Mouse (Mus musculus) MEL (cell line): ENCODE measurements around the gene Gm4792. TPM values are rescaled to one million over a fixed set of nuclear protein-coding genes. Genes with fewer than 3 reads are reported as not detected.

Experiments
- DNase-seq: peaks from one replicate; pipeline ENCODE4 v3.0.0; 2011; ENCODE audit warnings: low read depth, low spot score
- H3K27ac ChIP-seq: 2 replicates; pipeline ENCODE4 v1.5.1; 2012; ENCODE audit warnings: low read depth, mild to moderate bottlenecking, control low read depth, low read length, moderate library complexity; ENCODE audit not compliant: control insufficient read depth
- H3K27me3 ChIP-seq, 2 experiments: fragments of 150-350 bp in 1 of 2; sonication (generic) in 1 of 2; 2 replicates each; pipeline ENCODE4 v1.6.1; 2012; ENCODE audit warnings: low read length in 2 of 2, mild to moderate bottlenecking in 2 of 2, improper control_type of control experiment in 1 of 2, moderate library complexity in 1 of 2; ENCODE audit not compliant: insufficient read depth in 2 of 2, control insufficient read depth in 1 of 2
- H3K36me3 ChIP-seq, 2 experiments: 2 replicates each; pipeline ENCODE4 v1.6.1; 2012 to 2014; ENCODE audit warnings: low read length in 2 of 2, improper control_type of control experiment in 1 of 2, inconsistent platforms in 1 of 2, mild to moderate bottlenecking in 1 of 2; ENCODE audit not compliant: insufficient read depth in 2 of 2, control insufficient read depth in 1 of 2
- H3K4me1 ChIP-seq, 2 experiments: fragments of 150-350 bp in 1 of 2; sonication (generic) in 1 of 2; 2 replicates each; pipeline ENCODE4 v1.6.1; 2012; ENCODE audit warnings: low read length in 2 of 2, improper control_type of control experiment in 1 of 2, mild to moderate bottlenecking in 1 of 2; ENCODE audit not compliant: insufficient read depth in 2 of 2, control insufficient read depth in 1 of 2
- H3K4me3 ChIP-seq, 2 experiments: fragments of 150-350 bp in 1 of 2; sonication (generic) in 1 of 2; 2 replicates each; pipeline ENCODE4 v1.5.1; 2012; ENCODE audit warnings: low read depth in 2 of 2, low read length in 2 of 2, mild to moderate bottlenecking in 2 of 2, moderate library complexity in 2 of 2, control low read depth in 1 of 2, improper control_type of control experiment in 1 of 2; ENCODE audit not compliant: control insufficient read depth in 1 of 2, insufficient read depth in 1 of 2
- H3K79me2 ChIP-seq: 2 replicates; pipeline ENCODE4 v1.6.1; 2012; ENCODE audit warnings: mild to moderate bottlenecking, low read length, moderate library complexity; ENCODE audit not compliant: control insufficient read depth, poor library complexity, insufficient read depth
- H3K9ac ChIP-seq: 2 replicates; pipeline ENCODE4 v1.6.1; 2012; ENCODE audit warnings: low read depth, mild to moderate bottlenecking, control low read depth, low read length, moderate library complexity; ENCODE audit not compliant: control insufficient read depth, poor library complexity, severe bottlenecking
- H3K9me3 ChIP-seq: fragments of 150-350 bp; sonication (generic); replicated peaks from 2 replicates; pipeline ENCODE4 v1.6.1; 2012; ENCODE audit warnings: mild to moderate bottlenecking, low read length, improper control_type of control experiment, moderate library complexity; ENCODE audit not compliant: insufficient read depth
- E2F4 ChIP-seq: IDR thresholded peaks from 2 replicates; pipeline ENCODE4 v1.6.1; 2011; ENCODE audit warnings: low read depth, low read length, improper control_type of control experiment, borderline replicate concordance
- MAX ChIP-seq: IDR thresholded peaks from 2 replicates; pipeline ENCODE4 v1.6.1; 2011; ENCODE audit warnings: low read length, improper control_type of control experiment
- MXI1 ChIP-seq: IDR thresholded peaks from 2 replicates; pipeline ENCODE4 v1.6.1; 2011; ENCODE audit warnings: mild to moderate bottlenecking, low read depth, low read length, improper control_type of control experiment
- NELFE ChIP-seq: IDR thresholded peaks from 2 replicates; pipeline ENCODE4 v1.6.1; 2011; ENCODE audit warnings: low read depth, low read length, improper control_type of control experiment
- POLR2AphosphoS2 ChIP-seq: IDR thresholded peaks from 2 replicates; pipeline ENCODE4 v1.6.1; 2011; ENCODE audit warnings: low read length, improper control_type of control experiment
- RCOR1 ChIP-seq: IDR thresholded peaks from 2 replicates; pipeline ENCODE4 v1.6.1; 2012; ENCODE audit warnings: low read depth, mild to moderate bottlenecking, inconsistent platforms, low read length, improper control_type of control experiment
- TAL1 ChIP-seq: IDR thresholded peaks from 2 replicates; pipeline ENCODE4 v1.6.1; 2012; ENCODE audit warnings: mild to moderate bottlenecking, inconsistent platforms, low read length, moderate library complexity, mixed read lengths
- UBTF ChIP-seq: IDR thresholded peaks from 2 replicates; pipeline ENCODE4 v1.6.1; 2012; ENCODE audit warnings: low read depth, mild to moderate bottlenecking, inconsistent platforms, low read length, improper control_type of control experiment, moderate library complexity, borderline replicate concordance; ENCODE audit not compliant: insufficient read depth
- ZKSCAN1 ChIP-seq: IDR thresholded peaks from 2 replicates; pipeline ENCODE4 v1.6.1; 2012; ENCODE audit warnings: low read depth, mild to moderate bottlenecking, inconsistent platforms, low read length, improper control_type of control experiment, moderate library complexity
- polyA plus RNA-seq, 2 experiments: library from polyadenylated mRNA; stranded (reverse) in 1 of 2; unstranded in 1 of 2; fragments of >175 nt in 1 of 2; fragments of >200 nt in 1 of 2; gene quantifications; 2 replicates each; pipeline versions ENCODE4 v1.2.1 to v1.2.4; 2012; ENCODE audit warnings: low replicate concordance in 2 of 2, low read depth in 1 of 2; ENCODE audit not compliant: insufficient read length in 2 of 2, insufficient read depth in 1 of 2, missing spikeins in 1 of 2
- total RNA-seq: library from RNA; depleted of rRNA; stranded (reverse); fragments of 300-350 nt; gene quantifications from 2 replicates; pipeline ENCODE4 v1.2.3, GENCODE M21; 2012; rRNA removed

Gene Gm4792
- total and polyA plus RNA-seq, 3 experiments: not detected

DNA sequence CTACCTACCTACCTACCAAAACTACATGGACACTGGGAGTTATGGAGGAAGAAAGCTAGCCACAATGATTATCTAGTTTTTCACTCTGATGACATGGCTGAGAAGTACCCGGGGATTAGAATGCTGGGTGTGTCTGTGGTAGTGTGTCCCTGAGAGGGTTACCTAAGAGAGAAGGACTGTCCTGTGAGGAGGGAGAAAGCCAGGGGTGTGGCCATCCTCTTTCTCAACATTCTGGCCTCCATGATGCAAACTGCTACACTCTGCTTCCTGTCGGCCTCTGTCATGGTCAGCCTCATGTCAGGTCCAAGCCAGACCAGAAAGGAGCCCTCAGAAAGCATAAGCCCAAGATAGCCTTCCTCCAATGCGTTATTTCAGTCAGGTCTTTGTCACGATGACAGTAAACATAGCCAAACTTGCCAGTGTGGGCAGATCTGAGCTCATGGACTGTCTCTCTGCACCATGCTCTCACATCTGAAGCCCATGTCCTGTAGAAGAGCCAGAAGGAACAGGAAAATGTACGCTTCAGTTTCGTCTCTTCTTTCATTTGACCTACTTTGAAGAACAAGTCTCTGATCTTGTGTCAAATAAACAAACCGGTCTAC, 50.7 kb downstream of the Gm4792 start:
- no peaks in the 10 kb centered on the region for H3K27me3 ChIP-seq
- H3K27ac ChIP-seq: peak overlapping the region; percentile 1; the same call in 1 of the 2 replicates
- no peak overlapping the region for H3K9ac ChIP-seq
- peaks cover 0 to 11% of the 10 kb centered on the region in 2 experiments; a peak in 2 of 4 replicates for H3K36me3 ChIP-seq
- TF ChIP-seq UBTF: no peak
- TF ChIP-seq TAL1: no peak
- TF ChIP-seq RCOR1: no peak
- no peak for TF ChIP-seq MAX
- TF ChIP-seq E2F4: no peak
- no peak for TF ChIP-seq MXI1
- no peak for TF ChIP-seq ZKSCAN1
- TF ChIP-seq POLR2AphosphoS2: no peak
- TF ChIP-seq NELFE: no peak
- peaks cover 10 to 13% of the 10 kb centered on the region in 2 experiments for H3K4me1 ChIP-seq
- H3K4me3 ChIP-seq: no peak overlapping the region
- no peak for DNase-seq
- H3K79me2 ChIP-seq: no peaks in the 10 kb centered on the region
- no peaks in the 10 kb centered on the region for H3K9me3 ChIP-seq

Other genes with a start within 250 kb of the Gm4792 start
- 3.3 and 3.6 TPM in 2 replicates for gene Nr2c1, start 150.7 kb downstream of the Gm4792 start, total RNA-seq
- gene Nr2c1, start 150.7 kb downstream of the Gm4792 start, polyA plus RNA-seq: 1 to 10 TPM in 1 of 2 experiments, not detected in 1; 5.7 TPM
- gene Ndufa12, start 100.0 kb downstream of the Gm4792 start, total RNA-seq: 271 and 276 TPM in 2 replicates
- gene Ndufa12, start 100.0 kb downstream of the Gm4792 start, polyA plus RNA-seq: 100 to 1,000 TPM in 1 of 2 experiments, not detected in 1; 137 TPM
- gene Tmcc3, start 13.2 kb upstream of the Gm4792 start, total RNA-seq: 2.6 TPM in 2 replicates
- 1 to 10 TPM in 1 of 2 experiments, not detected in 1; 1.3 TPM for gene Tmcc3, start 13.2 kb upstream of the Gm4792 start, polyA plus RNA-seq